In genomic region chr9:110051184-110051583, GRCm38 (mm10) we compare ENCODE assay signal across 18 mouse cellular contexts.
DNase-seq lines count a peak whose midpoint lies in the region; ATAC-seq lines count a peak whose summit lies in the region.
"Had no signal": no experiment of that assay in that cellular context is flagged by ENCODE, and none has a peak within 500 bp of the region (broad histone marks: within the 10 kb centered on the region; RNA-seq: fewer than 3 reads in every experiment).

No protein-coding gene starts in this region.

- no peak overlapping the region for H3K9ac ChIP-seq in neural tube, embryonic 12.5 days
- no peak overlapping the region for H3K9ac ChIP-seq in hindbrain, embryonic 16.5 days (ENCODE audit: low read depth, low read length)
- H3K9ac ChIP-seq in neural tube, embryonic 15.5 days (replicated peaks): no peak overlapping the region
- H3K9ac ChIP-seq: lung, embryonic 14.5 days had no signal

- no peaks in the 10 kb centered on the region for H3K36me3 ChIP-seq in neural tube, embryonic 12.5 days
- H3K36me3 ChIP-seq in hindbrain, embryonic 16.5 days (ENCODE audit: control insufficient read depth, insufficient read depth, low read length): no peaks in the 10 kb centered on the region
- H3K36me3 ChIP-seq in neural tube, embryonic 15.5 days: no peaks in the 10 kb centered on the region
- H3K36me3 ChIP-seq: embryonic facial prominence, embryonic 10.5 days had no signal

- H3K4me3 ChIP-seq in neural tube, embryonic 12.5 days: no peak overlapping the region
- no peak overlapping the region for H3K4me3 ChIP-seq in hindbrain, embryonic 16.5 days (ENCODE audit: low read length)
- H3K4me3 ChIP-seq in neural tube, embryonic 15.5 days (replicated peaks): no peak overlapping the region
- H3K4me3 ChIP-seq: heart, embryonic 10.5 days had no signal

- H3K27me3 ChIP-seq in neural tube, embryonic 12.5 days (replicated peaks): no peaks in the 10 kb centered on the region
- H3K27me3 ChIP-seq in hindbrain, embryonic 16.5 days (replicated peaks; ENCODE audit: control insufficient read depth, insufficient read depth, low read length): no peaks in the 10 kb centered on the region
- no peaks in the 10 kb centered on the region for H3K27me3 ChIP-seq in neural tube, embryonic 15.5 days (replicated peaks)

- ATAC-seq in neural tube, embryonic 12.5 days (ENCODE audit: low FRiP score, low read depth): no peak
- no peak for ATAC-seq in hindbrain, embryonic 16.5 days
- no peak for ATAC-seq in neural tube, embryonic 15.5 days (ENCODE audit: low FRiP score)

- no peaks in the 10 kb centered on the region for H3K9me3 ChIP-seq in neural tube, embryonic 12.5 days
- no peaks in the 10 kb centered on the region for H3K9me3 ChIP-seq in hindbrain, embryonic 16.5 days (ENCODE audit: control insufficient read depth, low read length)
- H3K9me3 ChIP-seq in neural tube, embryonic 15.5 days (replicated peaks): no peaks in the 10 kb centered on the region
- H3K9me3 ChIP-seq: embryonic facial prominence, embryonic 10.5 days; G1E; heart, embryonic 10.5 days had no signal

- H3K27ac ChIP-seq in neural tube, embryonic 12.5 days: no peak overlapping the region
- peak overlapping the region; percentile 11; the same call in 1 of the 2 replicates for H3K27ac ChIP-seq in hindbrain, embryonic 16.5 days (ENCODE audit: low read depth, low read length)
- peak overlapping the region; percentile 91; the same call in 1 of the 2 replicates for H3K27ac ChIP-seq in neural tube, embryonic 15.5 days (replicated peaks)

- peak overlapping the region; percentile 69; the same call in 1 of the 2 replicates for H3K4me2 ChIP-seq in neural tube, embryonic 12.5 days (replicated peaks)
- peak overlapping the region; percentile 64 for H3K4me2 ChIP-seq in hindbrain, embryonic 16.5 days (ENCODE audit: low read length)
- peak overlapping the region; percentile 70 for H3K4me2 ChIP-seq in neural tube, embryonic 15.5 days
- H3K4me2 ChIP-seq: lung, embryonic 14.5 days had no signal

- H3K4me1 ChIP-seq in neural tube, embryonic 12.5 days: peaks cover 49% of the 10 kb centered on the region
- H3K4me1 ChIP-seq in hindbrain, embryonic 16.5 days (ENCODE audit: control insufficient read depth, insufficient read depth, low read depth, low read length): peaks cover 32% of the 10 kb centered on the region
- H3K4me1 ChIP-seq in neural tube, embryonic 15.5 days: peaks cover 60% of the 10 kb centered on the region

- peak; percentile 25 to 30 for DNase-seq in cerebellum, postnatal 14 days
- no peak for DNase-seq in cerebellum, postnatal 4 days (ENCODE audit: low spot score in 2 of 2)
- DNase-seq in neural tube, embryonic 10.5 days (ENCODE audit: extremely low spot score, low spot score): no peak
- no peak for DNase-seq in urinary bladder, adult 18-20 months (ENCODE audit: low spot score in 2 of 2)
- DNase-seq in kidney, adult 11 months: no peak
- DNase-seq: adrenal gland, postnatal 14 days; B cell, adult 2 months; kidney, adult 18-20 months; kidney, postnatal 36 days; liver; lung, embryonic 14.5 days; thymus, adult 18-20 months had no signal

Comparison
In these comparisons a context has a peak if more than half of its experiments do, and no peak if none do; other contexts are left out.
1. DNase-seq: peak in cerebellum, postnatal 14 days (2 of 2); none in cerebellum, postnatal 4 days (0 of 2), neural tube, embryonic 10.5 days (single experiment), urinary bladder, adult 18-20 months (0 of 2) and kidney, adult 11 months (single experiment).
2. Peak in every context shown above with its lines, with median percentiles within 50 percentile points of each other: H3K4me2 ChIP-seq.